Mouse (Mus musculus) forebrain, embryonic 14.5 days (tissue): ENCODE data around the gene Fads3. TPM values are rescaled to one million over a fixed set of nuclear protein-coding genes. Genes with fewer than 3 reads are reported as not detected.

Source experiments
- ATAC-seq: fragments of 200-750 bp; cut with Nextera tagmentation; 2 replicates; pipeline ENCODE4 v1.8.0; 2017; ENCODE audit warnings: mild to moderate bottlenecking, moderate library complexity
- DNase-seq: peaks from one replicate; pipeline ENCODE4 v3.0.0-alpha.2; 2015; ENCODE audit warnings: low spot score
- H3K27ac ChIP-seq: fragments of 300-500 bp; sonication (generic); 2 replicates; pipeline ENCODE4 v1.5.1; 2014; ENCODE audit warnings: low read depth, mild to moderate bottlenecking, control low read depth, low read length, moderate library complexity
- H3K27me3 ChIP-seq: fragments of 300-500 bp; sonication (generic); replicated peaks from 2 replicates; pipeline ENCODE4 v1.6.1; 2014; ENCODE audit warnings: low read length, control low read depth, mixed read lengths; ENCODE audit not compliant: control insufficient read depth, insufficient read depth
- H3K36me3 ChIP-seq: fragments of 300-500 bp; sonication (generic); 2 replicates; pipeline ENCODE4 v1.6.1; 2014; ENCODE audit warnings: low read length, control low read depth; ENCODE audit not compliant: control insufficient read depth, insufficient read depth
- H3K4me1 ChIP-seq: fragments of 300-500 bp; sonication (generic); 2 replicates; pipeline ENCODE4 v1.6.1; 2014; ENCODE audit warnings: antibody characterized with exemption, low read length, control low read depth; ENCODE audit not compliant: control insufficient read depth, insufficient read depth
- H3K4me2 ChIP-seq: fragments of 300-500 bp; sonication (generic); 2 replicates; pipeline ENCODE4 v1.6.1; 2014; ENCODE audit warnings: mild to moderate bottlenecking, control low read depth, low read length
- H3K4me3 ChIP-seq: fragments of 300-500 bp; sonication (generic); 2 replicates; pipeline ENCODE4 v1.5.1; 2014; ENCODE audit warnings: low read depth, low read length, control low read depth
- H3K9ac ChIP-seq: fragments of 300-500 bp; sonication (generic); 2 replicates; pipeline ENCODE4 v1.6.1; 2014; ENCODE audit warnings: mild to moderate bottlenecking, low read length, control low read depth, moderate library complexity
- H3K9me3 ChIP-seq: fragments of 300-500 bp; sonication (generic); replicated peaks from 2 replicates; pipeline ENCODE4 v1.6.1; 2016; ENCODE audit warnings: low read length, control low read depth, mixed read lengths; ENCODE audit not compliant: control insufficient read depth
- WGBS: fragments of 180-500 bp; shearing (Covaris S2); extraction: QIAGEN DNeasy Blood & Tissue Kit; methylation state at CpG from one replicate; pipeline ENCODE4 v1.1.7; 2014; 5-methylcytosine and 5-hydroxymethylcytosine counted together
- polyA plus RNA-seq: library from polyadenylated mRNA; unstranded; fragments of >200 nt; fragmentation: Nextera tagmentation; extraction: Ambion mirVana; gene quantifications from 2 replicates; pipeline ENCODE4 v1.2.1, GENCODE M21; 2014

Gene Fads3
- polyA plus RNA-seq, 1 experiment from 2014 or later: 9.6 TPM

DNA sequence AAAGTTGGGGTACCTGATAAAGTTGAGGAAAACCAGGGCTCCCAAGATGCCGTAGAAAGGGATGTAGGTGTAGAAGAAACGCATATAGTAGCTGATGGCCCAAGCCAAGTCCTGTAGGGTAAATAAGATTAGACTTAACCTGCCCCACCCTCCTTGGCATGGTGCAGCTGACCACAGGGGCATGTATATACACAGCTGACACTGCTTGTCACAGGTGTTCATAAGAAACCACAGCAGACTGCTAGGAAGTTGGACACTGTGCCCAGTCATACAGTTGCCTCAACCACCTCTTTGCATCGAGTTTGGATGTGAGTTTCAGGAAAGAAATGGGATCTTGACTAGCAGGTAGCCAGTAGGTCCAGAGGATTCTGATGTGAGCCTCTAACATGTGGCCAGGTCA is 25.1 kb downstream of the Fads3 start:
- no peak overlapping the region for H3K27ac ChIP-seq
- 96% methylated on average over 3 of the region's 3 CpGs for WGBS
- H3K9ac ChIP-seq: no peak overlapping the region
- H3K4me2 ChIP-seq: no peak overlapping the region
- H3K27me3 ChIP-seq: no peaks in the 10 kb centered on the region
- no peak overlapping the region for H3K4me3 ChIP-seq
- H3K9me3 ChIP-seq: no peaks in the 10 kb centered on the region
- ATAC-seq (no peak), DNase-seq (no peak)
- H3K36me3 ChIP-seq: peaks cover 98% of the 10 kb centered on the region
- H3K4me1 ChIP-seq: peaks cover 3% of the 10 kb centered on the region

GRCm38 (mm10) chr19:10067701-10068100 is 26.3 kb downstream of the Fads3 start:
- Histone ChIP-seq H3K9me3 (no peaks in the 10 kb centered on the region), H3K4me3 (no peak overlapping the region), H3K4me2 (no peak overlapping the region), H3K9ac (no peak overlapping the region), H3K27ac (no peak overlapping the region), H3K27me3 (no peaks in the 10 kb centered on the region), H3K4me1 (peaks cover 3% of the 10 kb centered on the region), H3K36me3 (peaks cover 98% of the 10 kb centered on the region)
- 27% methylated on average over 7 of the region's 7 CpGs for WGBS
- ATAC-seq (peak; percentile 27), DNase-seq (peak; percentile 82)

GRCm38 (mm10) chr19:10070186-10070980 is 29.0 kb downstream of the Fads3 start:
- Histone ChIP-seq H3K9ac (0 out of 2 replicates have a peak overlapping the region, but pooled peaks have one; percentile 13), H3K4me2 (no peak overlapping the region), H3K27ac (peak overlapping the region; percentile 21; the same call in 1 of the 2 replicates), H3K9me3 (no peaks in the 10 kb centered on the region), H3K36me3 (peaks cover 98% of the 10 kb centered on the region), H3K4me1 (peaks cover 3% of the 10 kb centered on the region), H3K4me3 (no peak overlapping the region), H3K27me3 (no peaks in the 10 kb centered on the region)
- ATAC-seq (no peak), DNase-seq (no peak)
- 93% methylated on average over 8 of the region's 8 CpGs for WGBS

- Histone ChIP-seq H3K4me3 (no peak overlapping the region), H3K27me3 (no peaks in the 10 kb centered on the region), H3K27ac (peak overlapping the region; percentile 81), H3K4me1 (peaks cover 3% of the 10 kb centered on the region), H3K9ac (no peak overlapping the region), H3K9me3 (no peaks in the 10 kb centered on the region), H3K4me2 (no peak overlapping the region), H3K36me3 (peaks cover 98% of the 10 kb centered on the region)
- WGBS: 33% methylated on average over 5 of the region's 5 CpGs
- DNase-seq: peak; percentile 86
- ATAC-seq: peak; percentile 67
These were observed 29.8 kb downstream of the Fads3 start for GRCm38 (mm10) chr19:10071166-10071565.

DNA sequence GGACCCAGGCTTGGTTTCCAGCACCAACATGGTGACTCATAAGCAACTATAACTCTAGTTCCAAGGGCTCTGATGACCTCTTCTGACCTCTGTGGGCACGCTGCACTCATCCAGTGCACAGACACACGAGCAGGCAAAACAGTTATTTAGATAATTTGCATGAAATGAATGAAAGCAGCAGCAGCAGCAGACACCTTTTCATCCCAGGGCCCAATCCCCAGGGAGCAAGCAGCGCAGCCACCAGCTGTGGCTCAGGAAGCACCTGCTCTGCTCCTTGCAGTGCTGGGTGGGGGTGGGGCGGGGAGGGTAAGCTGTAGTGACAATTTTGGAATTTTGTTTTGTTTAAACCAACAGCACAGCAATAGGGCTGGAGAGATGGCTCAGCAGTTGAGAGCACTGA is 30.5 kb downstream of the Fads3 start:
- Histone ChIP-seq H3K4me3 (no peak overlapping the region), H3K9ac (no peak overlapping the region), H3K4me2 (no peak overlapping the region), H3K36me3 (peaks cover 98% of the 10 kb centered on the region), H3K27me3 (no peaks in the 10 kb centered on the region), H3K4me1 (peaks cover 3% of the 10 kb centered on the region), H3K9me3 (no peaks in the 10 kb centered on the region), H3K27ac (peak overlapping the region; percentile 81; the same call in 1 of the 2 replicates)
- WGBS: 57% methylated on average over 4 of the region's 4 CpGs
- DNase-seq (peak; percentile 30), ATAC-seq (peak; percentile 13; the same call in 1 of the 2 replicates)

DNA sequence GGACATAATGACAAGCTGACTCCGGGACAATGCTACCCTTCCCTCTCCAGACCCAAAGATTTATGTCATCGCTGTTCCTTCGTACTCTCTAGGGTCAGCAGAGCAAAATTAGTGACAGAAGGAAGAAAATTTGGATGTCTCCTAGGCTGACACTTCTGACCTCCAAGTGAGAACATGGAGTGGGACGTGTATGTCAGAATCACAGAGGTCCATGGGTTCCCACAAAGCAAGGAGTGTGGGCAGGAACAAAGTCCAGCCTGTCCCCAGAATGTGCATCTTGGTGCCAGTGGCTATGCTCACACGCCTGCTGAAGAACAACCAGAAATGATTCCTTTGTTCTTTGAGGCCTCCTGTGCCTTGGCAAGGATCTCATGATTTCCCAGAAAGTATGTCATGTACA is 31.8 kb downstream of the Fads3 start:
- DNase-seq (no peak), ATAC-seq (no peak)
- H3K4me3 ChIP-seq: no peak overlapping the region
- WGBS: 92% methylated on average over 5 of the region's 5 CpGs
- no peak overlapping the region for H3K4me2 ChIP-seq
- H3K36me3 ChIP-seq: peaks cover 98% of the 10 kb centered on the region
- H3K27me3 ChIP-seq: no peaks in the 10 kb centered on the region
- H3K9ac ChIP-seq: no peak overlapping the region
- no peak overlapping the region for H3K27ac ChIP-seq
- H3K9me3 ChIP-seq: no peaks in the 10 kb centered on the region
- peaks cover under 1% of the 10 kb centered on the region for H3K4me1 ChIP-seq

DNA sequence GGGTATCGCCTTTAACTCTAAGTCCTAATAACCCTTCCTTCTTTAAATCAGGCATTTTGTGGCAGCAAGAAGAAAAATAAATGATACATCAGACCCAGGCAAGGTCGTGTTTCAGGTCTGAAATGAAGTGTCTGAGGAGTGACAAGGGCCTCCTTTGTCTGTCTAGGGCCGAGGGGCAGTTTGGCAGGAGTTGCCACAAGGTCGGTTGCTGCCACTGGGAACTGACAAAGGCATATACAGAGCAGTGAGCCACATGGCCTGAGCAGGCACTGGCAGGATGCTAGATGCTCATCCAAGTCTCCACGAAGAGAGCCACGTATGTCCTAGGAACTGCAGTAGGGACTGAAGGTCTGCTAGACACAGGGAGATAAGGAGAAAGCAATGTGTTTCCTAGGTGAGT is 37.0 kb downstream of the Fads3 start:
- Histone ChIP-seq H3K4me2 (no peak overlapping the region), H3K27me3 (no peaks in the 10 kb centered on the region), H3K27ac (no peak overlapping the region), H3K36me3 (peaks cover 100% of the 10 kb centered on the region), H3K4me3 (no peak overlapping the region), H3K9me3 (no peaks in the 10 kb centered on the region), H3K9ac (no peak overlapping the region), H3K4me1 (no peaks in the 10 kb centered on the region)
- no peak for DNase-seq
- no peak for ATAC-seq
- 79% methylated on average over 6 of the region's 6 CpGs for WGBS

DNA sequence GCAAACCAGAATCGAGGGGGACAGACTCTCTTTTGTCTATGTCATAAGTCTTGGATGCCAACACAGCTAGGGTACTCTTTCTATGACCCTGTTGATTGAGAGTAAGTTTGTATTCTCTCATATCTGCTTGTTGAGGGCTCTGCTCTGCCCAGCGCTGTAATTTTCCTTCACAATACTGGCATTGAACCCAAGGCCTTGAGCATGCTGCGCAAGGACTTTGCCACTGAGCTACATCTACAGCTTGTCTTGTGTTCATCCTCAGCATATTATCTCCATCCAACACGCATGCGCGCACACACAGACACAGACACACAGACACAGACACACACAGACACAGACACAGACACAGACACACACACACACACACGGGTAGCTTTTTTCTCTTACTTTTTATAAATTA is 39.0 kb downstream of the Fads3 start:
- Histone ChIP-seq H3K27ac (no peak overlapping the region), H3K36me3 (peaks cover 99% of the 10 kb centered on the region), H3K4me1 (no peaks in the 10 kb centered on the region), H3K4me2 (no peak overlapping the region), H3K27me3 (no peaks in the 10 kb centered on the region), H3K9me3 (no peaks in the 10 kb centered on the region), H3K9ac (no peak overlapping the region), H3K4me3 (no peak overlapping the region)
- no peak for ATAC-seq
- DNase-seq: no peak
- WGBS: 96% methylated on average over 7 of the region's 7 CpGs

DNA sequence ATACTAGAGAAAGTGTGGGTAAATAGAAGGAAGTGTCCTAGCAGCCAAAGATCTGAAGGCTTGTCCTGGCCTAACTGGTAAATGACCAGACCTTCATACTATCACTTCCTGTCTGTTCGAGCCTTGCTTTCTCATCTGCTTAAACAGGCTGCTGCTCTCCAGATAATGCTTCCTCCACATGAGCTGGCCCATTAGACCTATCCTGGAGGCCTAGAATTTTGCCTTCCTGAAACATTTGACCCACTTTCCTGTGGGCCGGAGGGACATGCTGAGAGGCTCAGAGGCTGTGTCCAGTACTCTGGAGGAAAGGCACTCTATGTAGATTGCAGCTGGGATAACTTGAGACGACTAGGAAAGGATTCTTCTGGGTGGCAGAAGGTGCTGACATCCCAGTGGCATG is 40.7 kb downstream of the Fads3 start:
- ATAC-seq (no peak), DNase-seq (no peak)
- H3K4me2 ChIP-seq: no peak overlapping the region
- H3K9ac ChIP-seq: no peak overlapping the region
- H3K27ac ChIP-seq: no peak overlapping the region
- peaks cover 99% of the 10 kb centered on the region for H3K36me3 ChIP-seq
- no peaks in the 10 kb centered on the region for H3K27me3 ChIP-seq
- no peak overlapping the region for H3K4me3 ChIP-seq
- H3K4me1 ChIP-seq: no peaks in the 10 kb centered on the region
- 89% methylated on average over 3 of the region's 3 CpGs for WGBS
- H3K9me3 ChIP-seq: no peaks in the 10 kb centered on the region
